Mouse (Mus musculus) stomach, postnatal 0 days (tissue): ENCODE data around the gene Lamc2. TPM values are rescaled to one million over a fixed set of nuclear protein-coding genes. Genes with fewer than 3 reads are reported as not detected.

Experiments used
- ATAC-seq: fragments of 200-750 bp; cut with Nextera tagmentation; 2 replicates; pipeline ENCODE4 v1.8.0; 2017; ENCODE audit not compliant: low FRiP score, low TSS enrichment
- DNase-seq: peaks from one replicate; pipeline ENCODE4 v3.0.0-alpha.2; 2016; ENCODE audit warnings: low spot score
- H3K27ac ChIP-seq: fragments of 300-500 bp; sonication (generic); replicated peaks from 2 replicates; pipeline ENCODE4 v1.5.1; 2014; ENCODE audit warnings: mild to moderate bottlenecking, control low read depth
- H3K27me3 ChIP-seq: fragments of 300-500 bp; sonication (generic); 2 replicates; pipeline ENCODE4 v1.6.1; 2014; ENCODE audit warnings: low read length; ENCODE audit not compliant: control insufficient read depth, insufficient read depth
- H3K36me3 ChIP-seq: fragments of 300-500 bp; sonication (generic); 2 replicates; pipeline ENCODE4 v1.6.1; 2014; ENCODE audit warnings: low read length, mixed read lengths; ENCODE audit not compliant: control insufficient read depth, insufficient read depth
- H3K4me1 ChIP-seq: fragments of 300-500 bp; sonication (generic); replicated peaks from 2 replicates; pipeline ENCODE4 v1.6.1; 2014; ENCODE audit warnings: antibody characterized with exemption; ENCODE audit not compliant: control insufficient read depth, insufficient read depth
- H3K4me2 ChIP-seq: fragments of 300-500 bp; sonication (generic); replicated peaks from 2 replicates; pipeline ENCODE4 v1.6.1; 2014; ENCODE audit warnings: low read depth, mild to moderate bottlenecking, control low read depth, moderate library complexity
- H3K4me3 ChIP-seq: fragments of 300-500 bp; sonication (generic); 2 replicates; pipeline ENCODE4 v1.5.1; 2014; ENCODE audit warnings: low read depth, low read length, control low read depth
- H3K9ac ChIP-seq: fragments of 300-500 bp; sonication (generic); 2 replicates; pipeline ENCODE4 v1.6.1; 2014; ENCODE audit warnings: mild to moderate bottlenecking, low read length, control low read depth, mixed read lengths
- H3K9me3 ChIP-seq: fragments of 300-500 bp; sonication (generic); 2 replicates; pipeline ENCODE4 v1.6.1; 2016; ENCODE audit warnings: low read length; ENCODE audit not compliant: control insufficient read depth
- CTCF ChIP-seq: IDR thresholded peaks from 2 replicates; pipeline ENCODE4 v1.5.1; 2016; ENCODE audit warnings: antibody characterized with exemption, low read depth, mild to moderate bottlenecking, moderate library complexity
- EP300 ChIP-seq: optimal IDR thresholded peaks from 2 replicates; pipeline ENCODE3; 2016; ENCODE audit warnings: antibody characterized with exemption
- WGBS: fragments of 180-500 bp; shearing (Covaris S2); extraction: QIAGEN DNeasy Blood & Tissue Kit; methylation state at CpG from one replicate; pipeline ENCODE4 v1.1.7; 2014; 5-methylcytosine and 5-hydroxymethylcytosine counted together
- polyA plus RNA-seq: library from polyadenylated mRNA; unstranded; fragments of >200 nt; fragmentation: Nextera tagmentation; extraction: Ambion mirVana; gene quantifications from 2 replicates; pipeline ENCODE4 v1.2.1, GENCODE M21; 2015

Lamc2 gene
- polyA plus RNA-seq, 1 experiment from 2014 or later, result 17.6 TPM

GRCm38 (mm10) chr1:153095826-153096727 lies 90.2 kb downstream of the Lamc2 start:
- ATAC-seq (no peak), DNase-seq (no peak)
- Histone ChIP-seq H3K4me2 (no peak overlapping the region), H3K27me3 (no peaks in the 10 kb centered on the region), H3K9ac (no peak overlapping the region), H3K4me1 (no peaks in the 10 kb centered on the region), H3K4me3 (no peak overlapping the region), H3K27ac (no peak overlapping the region), H3K9me3 (no peaks in the 10 kb centered on the region), H3K36me3 (no peaks in the 10 kb centered on the region)
- 40% methylated on average over 16 of the region's 16 CpGs for WGBS
- no peak for TF ChIP-seq EP300
- TF ChIP-seq CTCF, result no peak

GRCm38 (mm10) chr1:153095328-153095727 lies 90.9 kb downstream of the Lamc2 start:
- no peaks in the 10 kb centered on the region for H3K36me3 ChIP-seq
- no peaks in the 10 kb centered on the region for H3K4me1 ChIP-seq
- H3K27ac ChIP-seq, result no peak overlapping the region
- no peaks in the 10 kb centered on the region for H3K9me3 ChIP-seq
- no peak overlapping the region for H3K4me3 ChIP-seq
- TF ChIP-seq CTCF (no peak), EP300 (no peak)
- no peak overlapping the region for H3K4me2 ChIP-seq
- H3K27me3 ChIP-seq, result no peaks in the 10 kb centered on the region
- DNase-seq, result no peak
- no peak for ATAC-seq
- H3K9ac ChIP-seq, result no peak overlapping the region
- WGBS, result 68% methylated on average over 6 of the region's 6 CpGs

- Histone ChIP-seq H3K27me3 (no peaks in the 10 kb centered on the region), H3K9ac (no peak overlapping the region), H3K9me3 (no peaks in the 10 kb centered on the region), H3K36me3 (no peaks in the 10 kb centered on the region), H3K4me2 (no peak overlapping the region), H3K27ac (no peak overlapping the region), H3K4me1 (no peaks in the 10 kb centered on the region), H3K4me3 (no peak overlapping the region)
- WGBS, result 43% methylated on average over 12 of the region's 12 CpGs
- DNase-seq, result no peak
- ATAC-seq, result no peak
- no peak for TF ChIP-seq EP300
- no peak for TF ChIP-seq CTCF
These were observed 91.8 kb downstream of the Lamc2 start for GRCm38 (mm10) chr1:153094226-153095076.

GRCm38 (mm10) chr1:153093581-153093980 lies 92.7 kb downstream of the Lamc2 start:
- no peak overlapping the region for H3K27ac ChIP-seq
- TF ChIP-seq CTCF (no peak), EP300 (no peak)
- WGBS, result 77% methylated on average over 4 of the region's 4 CpGs
- ATAC-seq, result no peak
- DNase-seq, result no peak
- H3K4me3 ChIP-seq, result no peak overlapping the region
- H3K4me2 ChIP-seq, result no peak overlapping the region
- no peaks in the 10 kb centered on the region for H3K4me1 ChIP-seq
- no peaks in the 10 kb centered on the region for H3K27me3 ChIP-seq
- no peaks in the 10 kb centered on the region for H3K36me3 ChIP-seq
- no peak overlapping the region for H3K9ac ChIP-seq
- H3K9me3 ChIP-seq, result no peaks in the 10 kb centered on the region

GRCm38 (mm10) chr1:153093172-153093571 lies 93.1 kb downstream of the Lamc2 start:
- no peaks in the 10 kb centered on the region for H3K36me3 ChIP-seq
- no peaks in the 10 kb centered on the region for H3K4me1 ChIP-seq
- no peaks in the 10 kb centered on the region for H3K9me3 ChIP-seq
- H3K27me3 ChIP-seq, result no peaks in the 10 kb centered on the region
- no peak overlapping the region for H3K9ac ChIP-seq
- TF ChIP-seq EP300 (no peak), CTCF (no peak)
- ATAC-seq (no peak), DNase-seq (no peak)
- H3K4me3 ChIP-seq, result no peak overlapping the region
- H3K27ac ChIP-seq, result no peak overlapping the region
- H3K4me2 ChIP-seq, result no peak overlapping the region
- WGBS, result 72% methylated on average over 5 of the region's 5 CpGs
